Mouse (Mus musculus) stomach, embryonic 14.5 days (tissue): ENCODE results near the gene Hnrnpdl. TPM values are rescaled to one million over a fixed set of nuclear protein-coding genes. Genes with fewer than 3 reads are reported as not detected.

ENCODE experiments used
- polyA plus RNA-seq: library from polyadenylated mRNA; unstranded; fragments of >200 nt; fragmentation: Nextera tagmentation; extraction: Ambion mirVana; gene quantifications from 2 replicates; pipeline ENCODE4 v1.2.1, GENCODE M21; 2014

Gene Hnrnpdl
- polyA plus RNA-seq, 1 experiment from 2014 or later, result 207 TPM

Other genes starting within 250 kb of the Hnrnpdl start
- gene Vamp9, start 133.4 kb downstream of the Hnrnpdl start, polyA plus RNA-seq, result 0.30 TPM in 1 of 2 replicates, not detected in the other
- gene Hnrnpd, start 60.7 kb downstream of the Hnrnpdl start, polyA plus RNA-seq, result 126 and 147 TPM in 2 replicates
- 2.4 and 3.7 TPM in 2 replicates for gene 4930524J08Rik, start 60.6 kb downstream of the Hnrnpdl start, polyA plus RNA-seq
- gene Enoph1, start 321 bp upstream of the Hnrnpdl start, polyA plus RNA-seq, result 39.4 and 45.4 TPM in 2 replicates
- gene Tmem150c, start 120.1 kb upstream of the Hnrnpdl start, polyA plus RNA-seq, result 4.7 and 4.9 TPM in 2 replicates